Mouse (Mus musculus): ENCODE results near the gene Tvp23b. TPM values are rescaled to one million over a fixed set of nuclear protein-coding genes. Genes with fewer than 3 reads are reported as not detected.

Gene Tvp23b
- total RNA-seq, 2 experiments from 2014 or later = 35.9 to 37.4 TPM

DNA sequence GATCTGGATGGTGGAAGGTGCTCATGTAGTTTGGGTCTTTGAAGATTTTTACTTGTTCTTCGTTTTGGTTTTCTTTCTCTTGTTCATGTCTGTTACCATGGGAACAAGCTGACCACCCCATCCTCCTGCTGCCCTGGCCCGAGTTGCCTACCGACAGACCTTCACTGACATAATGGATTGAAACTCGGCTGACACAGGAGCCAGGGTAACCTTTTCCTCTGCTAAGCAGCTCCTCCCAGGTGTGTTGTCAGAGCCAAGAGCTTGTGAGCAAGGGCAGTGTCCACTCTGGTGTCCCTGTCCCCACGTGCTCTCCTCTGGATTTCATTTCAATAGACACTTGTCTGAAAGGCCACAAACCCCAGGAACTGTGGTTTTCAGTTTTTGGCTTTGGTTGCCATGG lies 59.7 kb downstream of the Tvp23b start:
- no peak for DNase-seq (ENCODE audit: low spot score in 2 of 2)

DNA sequence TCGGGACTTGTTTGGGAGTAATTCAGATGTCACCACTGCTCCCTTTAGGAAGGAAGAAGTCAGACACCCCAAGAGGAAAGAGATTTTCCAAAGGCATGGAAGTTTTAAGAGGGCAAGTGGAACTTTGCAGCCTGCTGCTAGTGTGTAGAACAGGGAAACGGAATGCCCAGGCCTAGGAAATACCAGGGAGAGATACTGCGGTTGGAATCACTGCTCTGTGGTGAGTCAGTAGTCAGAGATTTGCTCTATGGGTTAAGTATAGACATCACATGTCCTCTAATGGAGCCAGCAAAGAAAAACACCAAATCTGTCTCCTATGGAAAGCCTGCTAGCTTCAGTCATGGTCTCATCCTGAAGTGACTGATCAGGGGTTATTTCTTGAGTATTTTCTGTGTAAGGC lies 60.9 kb downstream of the Tvp23b start:
- DNase-seq (ENCODE audit: low spot score in 2 of 2) = no peak

DNA sequence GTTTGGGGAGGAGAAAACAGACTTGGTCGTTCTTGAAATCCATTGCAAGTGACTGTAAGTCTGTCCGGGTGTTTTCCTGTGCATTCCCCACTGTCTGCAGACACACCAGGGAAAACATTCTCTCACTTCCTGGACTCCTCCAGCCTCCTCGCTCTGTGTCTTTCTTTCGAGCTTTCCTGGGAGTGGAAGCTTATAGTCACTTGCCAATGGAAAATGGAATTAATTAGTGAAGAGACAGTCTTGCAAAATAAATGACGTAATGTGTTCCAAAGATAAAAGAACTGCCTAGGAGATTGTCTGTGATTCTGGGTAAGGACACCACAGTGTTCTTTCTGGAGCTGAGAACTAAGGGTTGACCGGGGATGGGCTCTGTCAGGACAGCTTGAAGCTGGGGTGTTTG lies 64.3 kb downstream of the Tvp23b start:
- DNase-seq (ENCODE audit: low spot score in 2 of 2) = no peak

DNA sequence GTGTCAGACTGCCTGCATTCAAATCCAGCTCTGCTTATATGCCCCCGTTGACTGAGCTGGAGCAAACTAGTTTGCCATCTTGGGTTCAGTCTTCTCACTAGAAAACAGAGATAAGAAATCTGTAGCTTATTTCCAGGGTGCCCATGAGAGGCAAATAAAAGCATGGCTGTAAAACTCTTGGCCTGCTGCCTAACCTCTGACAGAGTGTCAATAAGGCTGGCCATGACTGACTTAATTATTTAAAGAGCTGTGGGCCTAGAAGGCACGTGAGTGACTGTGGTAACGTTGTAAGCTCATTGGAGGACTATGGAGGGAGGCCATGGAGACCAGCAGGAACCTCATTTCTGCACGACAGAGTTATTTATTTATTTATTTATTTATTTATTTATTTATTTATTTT lies 66.3 kb downstream of the Tvp23b start:
- no peak for DNase-seq (ENCODE audit: low spot score in 2 of 2)

DNA sequence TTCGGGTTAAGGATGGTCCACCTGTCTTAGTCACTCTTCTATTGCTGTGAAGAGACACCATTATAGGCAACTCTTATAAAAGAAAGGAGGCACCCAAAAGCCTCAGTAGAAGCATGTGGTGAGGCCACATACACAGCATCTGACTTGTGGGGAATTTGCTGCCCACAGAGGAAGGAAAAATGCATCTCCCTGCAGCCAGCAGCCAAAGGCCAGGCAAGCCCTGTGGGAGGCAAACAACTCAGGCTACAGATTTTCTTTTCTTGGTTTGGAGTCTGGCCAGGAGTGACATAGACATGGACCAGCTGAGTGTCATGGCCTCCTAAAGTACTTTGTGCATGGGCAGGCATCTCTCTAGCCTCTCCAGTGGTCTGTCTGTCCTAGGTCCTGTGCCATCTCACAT lies 70.3 kb downstream of the Tvp23b start:
- no peak for DNase-seq (ENCODE audit: low spot score in 2 of 2)

DNA sequence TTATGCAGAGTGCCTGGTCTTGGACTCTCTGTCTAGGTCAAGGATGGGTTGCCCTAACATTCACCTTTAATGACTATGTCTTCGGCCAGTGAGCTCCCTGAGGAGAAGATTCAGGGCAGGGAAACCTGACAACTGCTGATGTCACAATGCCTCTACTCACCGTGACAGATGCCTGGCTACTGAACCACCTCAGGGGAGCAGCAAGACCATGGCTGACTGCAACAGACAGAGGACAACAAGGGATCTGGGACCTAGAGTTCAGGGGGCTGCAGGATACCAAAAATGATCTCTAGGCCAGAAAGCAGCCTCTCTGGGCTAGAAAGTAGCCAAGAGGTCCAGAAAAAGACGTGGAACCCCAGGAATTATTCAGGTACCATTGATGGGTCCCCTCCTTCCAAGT lies 71.8 kb downstream of the Tvp23b start, which contains the start of gene Cdrt4:
TSS of gene Cdrt4 (plus strand) at position 182 of the 400 bp plus-strand sequence.
- DNase-seq (ENCODE audit: low spot score in 2 of 2) = no peak

DNA sequence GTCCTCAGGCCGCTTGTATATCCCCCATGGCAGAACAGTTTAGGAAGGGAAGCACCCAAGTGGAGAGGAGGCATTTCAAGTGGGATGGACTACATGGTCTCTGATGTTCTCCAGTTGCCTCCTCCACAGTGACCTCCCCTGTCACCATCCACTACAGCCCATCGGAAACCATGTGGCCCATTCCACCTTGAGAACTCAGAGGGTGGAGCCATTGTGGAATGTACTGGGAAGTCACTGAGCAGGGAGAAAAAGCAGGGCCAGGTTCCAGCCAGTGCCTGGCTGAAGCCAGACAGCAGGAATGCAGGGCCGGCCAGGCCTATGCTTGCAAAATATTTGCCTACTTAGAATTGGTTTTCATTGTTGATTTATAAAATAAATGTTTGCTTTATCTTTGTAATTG lies 75.5 kb downstream of the Tvp23b start:
- no peak for DNase-seq (ENCODE audit: low spot score in 2 of 2)

DNA sequence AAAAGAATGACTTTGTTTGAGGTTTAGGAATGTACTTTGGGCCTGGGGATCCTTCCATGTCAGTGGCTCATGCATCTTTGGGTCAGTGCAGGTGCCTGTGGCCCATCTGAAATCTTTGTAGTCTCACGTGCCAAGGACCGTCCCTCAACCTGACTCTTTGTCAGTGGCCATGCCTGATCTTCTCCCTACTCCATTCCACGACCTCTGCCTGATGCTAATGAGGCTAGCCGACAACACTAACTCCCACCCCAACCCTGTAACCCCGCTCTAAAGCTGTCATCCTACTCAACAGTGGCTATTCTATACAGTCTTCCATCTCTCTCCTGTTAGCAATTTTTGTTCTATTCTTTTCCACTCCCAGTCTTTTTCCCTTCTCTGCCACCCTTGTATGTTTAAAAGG lies 75.9 kb downstream of the Tvp23b start:
- no peak for DNase-seq (ENCODE audit: low spot score in 2 of 2)

DNA sequence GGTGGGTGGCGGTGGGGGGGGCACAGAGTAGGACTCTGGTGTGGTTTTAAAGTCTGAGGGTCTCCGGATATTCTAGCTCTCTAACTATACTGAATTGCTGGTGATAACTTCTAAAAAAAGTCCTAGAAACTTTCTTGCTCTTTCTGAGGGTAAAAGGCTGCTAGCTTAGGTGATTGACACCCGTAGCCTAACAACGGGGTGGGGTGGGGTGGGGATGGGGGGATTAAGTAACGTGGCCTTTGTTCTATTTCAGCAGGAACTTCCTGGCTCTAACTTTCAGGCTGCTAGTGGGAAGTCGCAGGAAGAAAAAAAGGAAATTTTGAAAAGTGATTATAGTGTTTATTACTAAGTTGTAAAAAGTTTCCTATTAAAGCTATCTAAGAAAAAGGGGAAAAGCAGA lies 76.5 kb downstream of the Tvp23b start:
- no peak for DNase-seq (ENCODE audit: low spot score in 2 of 2)

DNA sequence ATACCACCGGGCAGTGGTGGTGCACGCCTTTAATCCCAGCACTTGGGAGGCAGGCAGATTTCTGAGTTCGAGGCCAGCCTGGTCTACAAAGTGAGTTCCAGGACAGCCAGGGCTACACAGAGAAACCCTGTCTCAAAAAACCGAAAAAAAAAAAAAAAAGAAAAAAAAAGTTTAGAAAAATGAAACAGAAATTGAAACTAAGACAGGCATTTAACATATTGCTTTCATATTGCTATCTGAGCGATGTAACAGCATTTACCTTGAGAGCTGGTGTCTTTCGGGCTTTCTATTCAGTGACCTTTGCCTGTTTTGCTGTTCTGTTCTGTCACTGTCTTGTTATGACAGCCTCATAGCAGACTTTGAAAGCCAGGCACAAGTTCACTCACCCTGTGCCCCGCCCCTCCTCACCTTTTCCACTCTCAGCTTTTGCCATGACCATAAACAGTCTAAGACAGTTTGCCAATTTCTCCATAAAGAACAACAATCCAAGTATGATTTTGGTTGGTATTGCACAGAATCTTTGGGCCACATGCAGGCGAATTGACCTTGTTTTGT lies 78.4 kb downstream of the Tvp23b start:
- DNase-seq (ENCODE audit: low spot score in 2 of 2) = no peak

DNA sequence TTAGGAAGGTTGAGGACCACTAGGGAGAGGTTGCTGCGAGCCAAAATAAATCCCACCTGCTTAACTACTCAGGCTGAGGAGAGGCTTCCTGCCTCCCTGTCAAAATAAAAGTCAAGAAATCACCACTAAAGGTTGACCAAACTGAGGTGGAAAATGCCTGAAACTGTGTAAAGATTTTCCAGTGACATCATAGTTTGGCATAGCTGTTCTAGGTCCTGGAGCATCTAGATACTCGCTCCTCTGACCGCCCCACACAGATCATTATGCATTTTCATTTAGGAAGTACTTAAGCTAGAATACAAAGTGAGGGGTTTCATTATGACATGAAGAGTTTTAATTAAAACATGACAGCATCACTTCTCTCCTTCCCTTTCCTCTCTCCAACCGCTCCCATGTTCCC lies 84.0 kb downstream of the Tvp23b start:
- no peak for DNase-seq (ENCODE audit: low spot score in 2 of 2)

DNA sequence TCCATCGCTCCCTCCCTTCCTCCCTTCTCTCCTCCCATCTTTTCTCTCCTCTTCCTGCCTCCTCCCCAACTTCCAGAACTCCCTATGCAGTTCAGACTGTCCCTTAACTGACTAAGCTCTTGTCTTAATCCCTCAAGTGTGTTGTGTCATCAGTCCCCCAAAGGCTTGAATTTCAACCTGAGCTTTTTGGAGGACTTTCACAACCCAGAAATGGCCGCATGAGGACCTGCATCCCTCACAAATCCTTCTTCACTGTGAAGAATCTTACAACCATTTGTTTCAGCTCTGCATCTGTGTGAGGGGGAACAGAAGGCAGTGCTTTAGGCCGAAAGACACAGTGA lies 87.1 kb downstream of the Tvp23b start:
- no peak for DNase-seq (ENCODE audit: low spot score in 2 of 2)

Other genes with a start within 250 kb of the Tvp23b start
- gene Lrrc75a, start 230.9 kb upstream of the Tvp23b start, total RNA-seq (2021) = 1 to 10 TPM; 8.5 to 8.7 TPM
- 10 to 100 TPM; 14.2 to 15.9 TPM for gene Mmgt2, start 230.8 kb upstream of the Tvp23b start, total RNA-seq (2021)
- 10 to 100 TPM; 15.1 to 16.0 TPM for gene Zfp287, start 147.6 kb upstream of the Tvp23b start, total RNA-seq (2021)
- gene Gm10428, start 126.4 kb upstream of the Tvp23b start, total RNA-seq (2021) = not detected
- gene Zfp286, start 90.0 kb upstream of the Tvp23b start, total RNA-seq (2021) = 10 to 100 TPM; 19.4 to 19.7 TPM
- gene Trim16, start 59.2 kb upstream of the Tvp23b start, total RNA-seq (2021) = 1 to 10 TPM; 1.4 TPM
- gene Fbxw10, start 32.4 kb upstream of the Tvp23b start, total RNA-seq (2021) = 1 to 10 TPM; 1.1 to 1.4 TPM
- gene Cdrt4, start 71.7 kb downstream of the Tvp23b start, total RNA-seq (2021) = not detected
- not detected for gene Tekt3, start 182.2 kb downstream of the Tvp23b start, total RNA-seq (2021)
- gene Pmp22, start 249.5 kb downstream of the Tvp23b start, total RNA-seq (2021) = 10 to 100 TPM; 29.1 to 30.5 TPM